Mouse (Mus musculus) colon, adult 2 months (tissue): ENCODE measurements around the gene Krt76. TPM values are rescaled to one million over a fixed set of nuclear protein-coding genes. Genes with fewer than 3 reads are reported as not detected.

ENCODE experiments used
- polyA plus RNA-seq: library from polyadenylated mRNA; depleted of rRNA; stranded (reverse); fragments of >200 nt; gene quantifications from 2 replicates; pipeline ENCODE4 v1.2.3, GENCODE M21; 2012; rRNA removed

Krt76 gene
- polyA plus RNA-seq = not detected in 2 replicates

DNA sequence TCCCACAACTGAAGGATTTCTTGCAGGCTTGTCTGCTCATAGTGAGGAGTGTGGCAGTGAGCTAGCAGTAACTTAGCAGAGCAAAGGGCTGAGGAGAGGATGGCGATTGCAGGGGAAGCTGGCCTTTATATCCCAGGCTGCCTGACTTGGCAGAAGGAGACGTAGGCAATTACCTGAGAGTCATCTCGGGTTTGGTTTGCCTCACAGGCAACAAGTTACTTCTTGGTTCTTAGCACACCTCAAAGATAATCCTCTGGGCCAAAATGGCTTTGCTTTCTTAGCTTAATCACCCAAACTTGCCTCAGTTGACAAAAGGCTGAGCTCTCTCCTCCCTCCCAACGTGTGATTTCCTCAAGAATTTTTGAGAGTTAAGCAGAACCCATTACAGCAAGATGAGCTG is at the start of gene Krt76:
Krt76 (minus strand) TSS at position 101 of the 400 bp plus-strand sequence.

DNA sequence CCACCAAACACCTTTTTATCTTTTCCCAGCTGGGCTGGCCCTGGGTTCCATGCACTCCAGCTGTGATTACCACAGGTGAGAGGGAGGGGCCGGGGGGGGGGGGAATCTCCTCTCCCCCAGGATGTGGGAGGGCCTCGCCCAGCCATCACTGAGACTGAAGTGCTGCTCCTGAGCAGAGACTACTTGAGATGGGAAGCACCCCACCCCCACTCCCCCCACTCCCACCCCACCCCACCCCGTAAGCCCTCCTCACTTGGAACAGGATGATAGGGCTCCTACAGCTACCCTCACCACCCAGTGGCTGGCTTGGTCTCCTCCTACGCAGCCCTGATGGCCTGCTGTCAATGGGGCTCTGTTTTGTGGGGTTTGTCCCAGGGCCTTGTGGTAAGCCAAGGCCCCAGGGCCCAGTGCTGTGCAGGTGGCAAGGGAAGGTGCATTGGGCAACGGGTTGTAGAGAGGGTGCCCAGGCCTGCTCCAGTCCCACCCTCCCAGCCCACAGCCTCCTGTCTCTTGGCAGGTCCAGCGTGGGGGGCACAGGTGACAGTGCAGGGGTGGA is 47.6 kb upstream of the Krt76 start, which contains the start of gene Krt79:
Krt79 (minus strand) TSS at position 51 of the 556 bp plus-strand sequence.

DNA sequence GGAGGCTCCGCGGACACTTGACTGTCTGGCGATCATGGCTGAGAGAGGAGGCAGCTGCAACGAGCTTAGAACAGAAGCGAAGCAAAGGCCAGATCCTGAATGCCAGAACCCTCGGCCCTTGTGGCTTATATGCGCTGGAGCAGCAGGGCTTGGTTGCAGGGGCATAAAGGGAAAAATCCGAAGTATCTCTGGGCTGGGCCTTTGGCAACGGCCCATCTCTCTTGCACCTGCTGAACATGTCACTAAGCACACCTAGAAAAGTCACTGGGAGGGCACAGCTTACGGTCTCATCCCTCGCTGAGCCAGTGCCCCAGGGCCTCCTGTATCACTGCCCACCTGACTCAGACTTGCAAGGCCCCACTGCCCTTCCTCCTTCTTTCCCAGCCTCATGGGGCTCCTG is 31.9 kb upstream of the Krt76 start, which contains the start of gene Krt4:
Krt4 (minus strand) TSS at position 101 of the 400 bp plus-strand sequence.

DNA sequence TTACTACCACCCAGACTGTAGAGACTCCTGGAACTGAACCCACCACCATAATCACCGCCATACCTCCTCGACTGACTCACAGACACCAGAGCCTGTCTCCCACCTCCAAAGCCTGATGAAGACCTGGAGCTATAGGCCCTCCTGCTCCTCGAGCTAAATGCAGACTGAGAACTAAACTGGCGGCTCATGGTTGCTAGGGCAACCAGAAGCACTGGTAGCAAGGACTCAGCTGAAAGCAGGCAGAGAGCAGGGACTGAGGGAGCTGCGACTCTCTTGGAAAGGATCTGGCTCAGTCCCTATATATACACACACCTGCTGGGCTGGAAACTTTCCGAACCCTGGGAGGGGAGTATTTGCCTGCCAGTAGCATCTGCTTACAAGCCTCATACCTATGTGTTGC is 23.3 kb downstream of the Krt76 start, which contains the start of gene Krt77:
Krt77 (minus strand) TSS at position 275 of the 400 bp plus-strand sequence.

DNA sequence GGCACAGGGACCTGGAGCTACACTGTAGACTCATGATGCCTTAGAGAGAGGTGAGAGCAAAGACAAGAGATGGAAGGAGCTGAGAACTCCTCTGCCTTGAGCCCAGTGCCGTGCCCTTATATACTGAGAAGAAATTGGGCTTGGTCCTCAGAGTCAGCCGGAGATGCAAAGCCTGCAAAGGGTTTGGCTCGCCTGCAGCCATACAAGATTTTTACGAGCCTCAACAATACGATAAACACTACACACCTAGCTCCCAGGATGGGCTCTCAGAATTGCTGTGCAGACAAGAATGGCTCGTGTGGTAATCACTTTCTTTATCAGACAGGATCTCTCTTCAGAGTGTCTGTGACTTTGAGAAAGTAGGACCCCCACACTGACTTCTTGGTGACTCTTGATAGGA is 42.0 kb downstream of the Krt76 start, which contains the start of gene Krt1:
Krt1 (minus strand) TSS at position 101 of the 400 bp plus-strand sequence.

Other genes with a start within 250 kb of the Krt76 start
- not detected in 2 replicates for gene Gm5478, start 245.5 kb downstream of the Krt76 start, polyA plus RNA-seq
- gene Krt6b, start 212.6 kb downstream of the Krt76 start, polyA plus RNA-seq = not detected in 2 replicates
- 0.06 TPM in 1 of 2 replicates, not detected in the other for gene Krt6a, start 198.6 kb downstream of the Krt76 start, polyA plus RNA-seq
- 0.08 and 0.44 TPM in 2 replicates for gene Krt5, start 180.0 kb downstream of the Krt76 start, polyA plus RNA-seq
- gene Krt71, start 149.8 kb downstream of the Krt76 start, polyA plus RNA-seq = not detected in 2 replicates
- not detected in 2 replicates for gene Krt72, start 106.5 kb downstream of the Krt76 start, polyA plus RNA-seq
- gene Krt73, start 90.6 kb downstream of the Krt76 start, polyA plus RNA-seq = not detected in 2 replicates
- 0.03 TPM in 1 of 2 replicates, not detected in the other for gene Krt2, start 74.8 kb downstream of the Krt76 start, polyA plus RNA-seq
- 0.24 TPM in 1 of 2 replicates, not detected in the other for gene Krt1, start 42.1 kb downstream of the Krt76 start, polyA plus RNA-seq
- gene Krt77, start 23.2 kb downstream of the Krt76 start, polyA plus RNA-seq = not detected in 2 replicates
- gene Krt4, start 31.8 kb upstream of the Krt76 start, polyA plus RNA-seq = not detected in 2 replicates
- gene Krt79, start 47.4 kb upstream of the Krt76 start, polyA plus RNA-seq = 0.15 and 0.23 TPM in 2 replicates
- 0.15 and 0.17 TPM in 2 replicates for gene Krt78, start 61.4 kb upstream of the Krt76 start, polyA plus RNA-seq
- gene Krt8, start 111.6 kb upstream of the Krt76 start, polyA plus RNA-seq = 3,836 and 3,988 TPM in 2 replicates
- gene Krt18, start 135.3 kb upstream of the Krt76 start, polyA plus RNA-seq = 353 and 412 TPM in 2 replicates
- 58.9 and 64.5 TPM in 2 replicates for gene Eif4b, start 180.9 kb upstream of the Krt76 start, polyA plus RNA-seq
- 53.3 and 67.4 TPM in 2 replicates for gene Tns2, start 207.5 kb upstream of the Krt76 start, polyA plus RNA-seq
- 37.8 and 46.8 TPM in 2 replicates for gene Spryd3, start 243.3 kb upstream of the Krt76 start, polyA plus RNA-seq